Mouse (Mus musculus) intestine, embryonic 14.5 days (tissue): Measurements from ENCODE around the gene Prrt2. TPM values are rescaled to one million over a fixed set of nuclear protein-coding genes. Genes with fewer than 3 reads are reported as not detected.

Experiments
- ATAC-seq: fragments of 200-750 bp; cut with Nextera tagmentation; replicated peaks from 2 replicates; pipeline ENCODE4 v1.8.0; 2017; ENCODE audit warnings: low read depth, moderate number of reproducible peaks, moderate TSS enrichment, moderate library complexity; ENCODE audit not compliant: low FRiP score, low TSS enrichment
- DNase-seq: peaks from one replicate; pipeline ENCODE4 v3.0.0-alpha.2; 2018; ENCODE audit warnings: low spot score
- H3K27ac ChIP-seq: fragments of 300-500 bp; sonication (generic); 2 replicates; pipeline ENCODE4 v1.5.1; 2014; ENCODE audit warnings: low read depth, mild to moderate bottlenecking, control low read depth
- H3K27me3 ChIP-seq: fragments of 300-500 bp; sonication (generic); replicated peaks from 2 replicates; pipeline ENCODE4 v1.6.1; 2014; ENCODE audit warnings: low read length, control low read depth; ENCODE audit not compliant: control insufficient read depth, insufficient read depth
- H3K36me3 ChIP-seq: fragments of 300-500 bp; sonication (generic); 2 replicates; pipeline ENCODE4 v1.6.1; 2014; ENCODE audit warnings: low read length, control low read depth; ENCODE audit not compliant: control insufficient read depth, insufficient read depth
- H3K4me1 ChIP-seq: fragments of 300-500 bp; sonication (generic); replicated peaks from 2 replicates; pipeline ENCODE4 v1.6.1; 2014; ENCODE audit warnings: low read length, control low read depth, mixed read lengths; ENCODE audit not compliant: control insufficient read depth, insufficient read depth
- H3K4me2 ChIP-seq: fragments of 300-500 bp; sonication (generic); 2 replicates; pipeline ENCODE4 v1.6.1; 2014; ENCODE audit warnings: low read length
- H3K4me3 ChIP-seq: fragments of 300-500 bp; sonication (generic); 2 replicates; pipeline ENCODE4 v1.5.1; 2014; ENCODE audit warnings: low read depth, low read length, control low read depth, mixed read lengths
- H3K9ac ChIP-seq: fragments of 300-500 bp; sonication (generic); 2 replicates; pipeline ENCODE4 v1.6.1; 2014; ENCODE audit warnings: mild to moderate bottlenecking, low read length
- H3K9me3 ChIP-seq: fragments of 300-500 bp; sonication (generic); 2 replicates; pipeline ENCODE4 v1.6.1; 2016; ENCODE audit warnings: low read length, control low read depth; ENCODE audit not compliant: control insufficient read depth
- WGBS: fragments of 180-500 bp; shearing (Covaris S2); extraction: QIAGEN DNeasy Blood & Tissue Kit; methylation state at CpG from one replicate; pipeline ENCODE4 v1.1.7; 2014; 5-methylcytosine and 5-hydroxymethylcytosine counted together
- polyA plus RNA-seq: library from polyadenylated mRNA; unstranded; fragments of >200 nt; fragmentation: Nextera tagmentation; extraction: Ambion mirVana; gene quantifications from 2 replicates; pipeline ENCODE4 v1.2.1, GENCODE M21; 2014

Gene Prrt2
- polyA plus RNA-seq, 1 experiment from 2014 or later, result 9.2 TPM

GRCm38 (mm10) chr7:126996449-126996848 lies 24.6 kb downstream of the Prrt2 start:
- 86% methylated on average over 4 of the region's 4 CpGs for WGBS
- no peak for ATAC-seq
- Histone ChIP-seq H3K9ac (no peak overlapping the region), H3K27me3 (no peaks in the 10 kb centered on the region), H3K36me3 (no peaks in the 10 kb centered on the region), H3K9me3 (0 out of 2 replicates have a peak, but pooled peaks cover 5% of the 10 kb centered on the region), H3K4me2 (no peak overlapping the region), H3K4me1 (no peaks in the 10 kb centered on the region), H3K27ac (no peak overlapping the region), H3K4me3 (no peak overlapping the region)
- DNase-seq, result no peak

- 62% methylated on average over 8 of the region's 8 CpGs for WGBS
- no peaks in the 10 kb centered on the region for H3K27me3 ChIP-seq
- no peaks in the 10 kb centered on the region for H3K36me3 ChIP-seq
- no peak overlapping the region for H3K4me2 ChIP-seq
- no peak overlapping the region for H3K4me3 ChIP-seq
- no peak overlapping the region for H3K27ac ChIP-seq
- ATAC-seq (no peak), DNase-seq (no peak)
- H3K9ac ChIP-seq, result no peak overlapping the region
- H3K9me3 ChIP-seq, result no peaks in the 10 kb centered on the region
- no peaks in the 10 kb centered on the region for H3K4me1 ChIP-seq
These were observed 32.2 kb downstream of the Prrt2 start for GRCm38 (mm10) chr7:126988816-126989215.

DNA sequence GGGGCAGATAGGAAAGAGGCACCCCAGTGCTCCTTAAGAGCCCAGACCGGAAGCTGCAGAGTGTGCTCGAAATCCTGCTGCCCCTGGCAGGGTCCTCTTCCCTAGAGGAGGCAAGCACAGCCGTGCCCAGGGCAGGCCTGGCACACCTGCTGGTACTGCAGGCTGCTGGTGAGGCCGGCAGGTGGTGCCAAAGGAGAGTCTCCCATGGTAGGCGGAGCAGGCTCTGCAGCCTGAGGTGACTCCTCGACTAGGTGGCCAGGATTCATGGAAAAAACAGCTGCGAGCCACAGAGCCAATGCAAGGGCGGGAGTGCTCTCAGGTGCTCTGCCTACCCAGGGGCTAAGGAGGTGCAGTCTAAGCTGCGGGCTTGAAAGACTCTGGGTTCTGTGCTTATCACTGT lies 34.7 kb downstream of the Prrt2 start:
- H3K9ac ChIP-seq, result no peak overlapping the region
- no peaks in the 10 kb centered on the region for H3K9me3 ChIP-seq
- no peak overlapping the region for H3K4me2 ChIP-seq
- DNase-seq (peak; percentile 54), ATAC-seq (peak; percentile 62; the same call in 1 of the 2 replicates)
- no peaks in the 10 kb centered on the region for H3K27me3 ChIP-seq
- H3K4me1 ChIP-seq, result no peaks in the 10 kb centered on the region
- H3K27ac ChIP-seq, result no peak overlapping the region
- WGBS, result 47% methylated on average over 9 of the region's 9 CpGs
- H3K36me3 ChIP-seq, result 0 out of 2 replicates have a peak, but pooled peaks cover under 1% of the 10 kb centered on the region
- H3K4me3 ChIP-seq, result no peak overlapping the region

- Histone ChIP-seq H3K9ac (no peak overlapping the region), H3K9me3 (no peaks in the 10 kb centered on the region), H3K27me3 (no peaks in the 10 kb centered on the region), H3K4me1 (no peaks in the 10 kb centered on the region), H3K4me3 (no peak overlapping the region), H3K4me2 (no peak overlapping the region), H3K27ac (no peak overlapping the region), H3K36me3 (peaks cover 13% of the 10 kb centered on the region)
- DNase-seq (no peak), ATAC-seq (no peak)
- WGBS, result 38% methylated on average over 10 of the region's 10 CpGs
These were observed 36.2 kb downstream of the Prrt2 start for GRCm38 (mm10) chr7:126984667-126985444.

GRCm38 (mm10) chr7:126983113-126983512 lies 37.9 kb downstream of the Prrt2 start:
- DNase-seq, result no peak
- no peak for ATAC-seq
- no peaks in the 10 kb centered on the region for H3K27me3 ChIP-seq
- no peak overlapping the region for H3K4me3 ChIP-seq
- no peaks in the 10 kb centered on the region for H3K4me1 ChIP-seq
- 71% methylated on average over 7 of the region's 7 CpGs for WGBS
- H3K36me3 ChIP-seq, result peaks cover 31% of the 10 kb centered on the region
- no peak overlapping the region for H3K9ac ChIP-seq
- no peak overlapping the region for H3K27ac ChIP-seq
- no peaks in the 10 kb centered on the region for H3K9me3 ChIP-seq
- no peak overlapping the region for H3K4me2 ChIP-seq

DNA sequence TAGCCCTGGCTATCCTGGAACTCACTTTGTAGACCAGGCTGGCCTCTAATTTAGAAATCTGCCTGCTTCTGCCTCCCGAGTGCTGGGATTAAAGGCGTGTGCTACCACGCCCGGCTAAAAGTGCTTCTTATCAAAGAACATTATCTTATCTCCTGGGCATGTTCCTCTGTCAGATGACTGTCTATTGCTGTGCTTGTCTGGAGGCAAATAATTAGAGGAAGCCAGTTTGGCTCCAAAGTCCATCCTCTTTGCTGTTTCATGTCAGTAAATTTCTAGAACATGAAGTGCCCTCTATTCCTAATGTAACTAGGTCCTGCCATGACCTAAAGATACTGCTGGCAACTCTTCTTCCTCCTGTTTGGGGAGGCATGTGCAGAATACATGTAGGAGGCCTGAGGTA lies 39.0 kb downstream of the Prrt2 start:
- Histone ChIP-seq H3K4me1 (0 out of 2 replicates have a peak, but pooled peaks cover 3% of the 10 kb centered on the region), H3K4me2 (no peak overlapping the region), H3K9me3 (no peaks in the 10 kb centered on the region), H3K36me3 (peaks cover 35% of the 10 kb centered on the region), H3K27ac (no peak overlapping the region), H3K9ac (no peak overlapping the region), H3K27me3 (no peaks in the 10 kb centered on the region), H3K4me3 (no peak overlapping the region)
- DNase-seq (no peak), ATAC-seq (no peak)
- WGBS, result 78% methylated on average over 4 of the region's 4 CpGs

DNA sequence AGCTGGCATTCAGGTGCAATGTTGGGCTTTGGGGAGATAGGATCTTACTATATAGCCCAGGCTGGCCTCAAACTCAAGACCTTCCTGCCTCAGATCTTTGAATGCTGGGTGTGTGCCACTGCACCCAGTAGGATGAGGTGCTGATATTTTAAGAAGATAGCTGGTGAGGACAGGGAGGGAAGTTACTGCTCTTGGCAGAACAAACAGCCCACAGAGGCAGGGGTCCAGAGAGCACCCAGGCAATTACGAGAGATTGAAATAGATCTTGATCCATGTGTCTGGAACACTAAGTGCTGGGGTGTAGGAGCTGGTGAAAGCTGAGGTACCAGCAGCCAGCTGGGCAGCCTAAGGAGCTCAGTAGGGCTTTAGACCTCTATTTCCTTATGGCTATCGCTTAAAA lies 39.4 kb downstream of the Prrt2 start:
- H3K9ac ChIP-seq, result no peak overlapping the region
- no peak overlapping the region for H3K4me3 ChIP-seq
- no peak for ATAC-seq
- H3K4me2 ChIP-seq, result no peak overlapping the region
- no peaks in the 10 kb centered on the region for H3K27me3 ChIP-seq
- no peak overlapping the region for H3K27ac ChIP-seq
- H3K36me3 ChIP-seq, result peaks cover 35% of the 10 kb centered on the region
- DNase-seq, result no peak
- 79% methylated on average over 2 of the region's 2 CpGs for WGBS
- H3K9me3 ChIP-seq, result no peaks in the 10 kb centered on the region
- 0 out of 2 replicates have a peak, but pooled peaks cover 5% of the 10 kb centered on the region for H3K4me1 ChIP-seq

GRCm38 (mm10) chr7:126978841-126979240 lies 42.2 kb downstream of the Prrt2 start:
- no peak overlapping the region for H3K27ac ChIP-seq
- DNase-seq (no peak), ATAC-seq (no peak)
- H3K36me3 ChIP-seq, result peaks cover 35% of the 10 kb centered on the region
- H3K9me3 ChIP-seq, result no peaks in the 10 kb centered on the region
- 87% methylated on average over 6 of the region's 6 CpGs for whole genome bisulfite sequencing
- H3K4me2 ChIP-seq, result no peak overlapping the region
- H3K27me3 ChIP-seq, result no peaks in the 10 kb centered on the region
- H3K4me3 ChIP-seq, result no peak overlapping the region
- no peak overlapping the region for H3K9ac ChIP-seq
- 0 out of 2 replicates have a peak, but pooled peaks cover 5% of the 10 kb centered on the region for H3K4me1 ChIP-seq
